Mouse (Mus musculus) ovary, postnatal 10 days (tissue): ENCODE measurements around the gene Gm19402.
"Not testable (repeated sequence)": the region's sequence is repeated elsewhere in the genome, so short reads cannot be mapped to it uniquely, and the experiment has no call there.

Experiments used
- DNase-seq: peaks from one replicate; pipeline ENCODE4 v3.0.0; 2022; ENCODE audit warnings: low spot score

The Gm19402 gene

GRCm38 (mm10) chr10:77690356-77690807, at the start of gene Gm19402:
Gene Gm19402 (minus strand): TSS chr10:77690757.
- DNase-seq, result not testable (repeated sequence)

GRCm38 (mm10) chr10:77738929-77739328, 48.4 kb upstream of the Gm19402 start:
- no peak for DNase-seq

DNA sequence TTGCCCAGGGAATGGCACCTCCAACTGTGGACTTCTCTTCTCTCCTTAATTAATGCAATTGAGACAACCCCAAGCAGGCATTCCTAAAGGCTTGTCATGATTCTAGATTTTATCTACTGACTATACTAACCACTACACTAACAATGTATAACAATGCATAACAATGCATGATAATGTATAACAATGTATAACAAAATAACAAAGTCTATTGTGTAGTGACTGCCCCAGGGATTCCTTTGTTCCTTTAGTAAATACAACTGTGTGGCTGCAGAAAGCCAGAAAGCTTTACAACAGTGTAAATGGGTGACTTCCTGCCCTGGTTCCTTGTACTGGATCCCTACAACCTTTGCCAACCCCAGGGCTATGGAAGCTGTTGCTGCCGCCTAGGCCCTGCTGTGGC, 45.4 kb upstream of the Gm19402 start:
- DNase-seq, result no peak

- DNase-seq, result no peak
These were observed 38.7 kb upstream of the Gm19402 start for GRCm38 (mm10) chr10:77729241-77729640.

GRCm38 (mm10) chr10:77728280-77728679, 37.7 kb upstream of the Gm19402 start:
- no peak for DNase-seq

DNA sequence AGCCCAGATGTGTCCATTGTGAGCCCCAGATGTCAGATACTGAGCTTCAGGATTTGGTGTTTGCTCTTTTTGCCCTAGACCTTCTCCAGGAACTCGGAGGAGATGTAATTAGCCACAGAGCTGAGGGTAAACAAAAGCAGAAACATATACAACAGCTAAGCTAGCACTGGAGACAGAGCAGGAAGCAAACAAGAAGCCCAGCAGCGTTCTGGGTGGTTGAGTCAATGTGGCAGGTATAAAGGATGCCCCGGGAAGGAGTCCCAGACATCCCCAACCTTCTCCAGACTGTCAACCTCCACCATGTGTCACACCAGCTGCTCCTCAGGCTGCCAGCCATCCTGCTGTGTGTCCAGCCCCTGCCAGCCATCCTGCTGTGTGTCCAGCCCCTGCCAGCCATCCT, 35.6 kb upstream of the Gm19402 start, which contains the start of gene Gm10100:
Gene Gm10100 (plus strand): TSS at position 301 of the 400 bp plus-strand sequence.
- DNase-seq, result no peak

DNA sequence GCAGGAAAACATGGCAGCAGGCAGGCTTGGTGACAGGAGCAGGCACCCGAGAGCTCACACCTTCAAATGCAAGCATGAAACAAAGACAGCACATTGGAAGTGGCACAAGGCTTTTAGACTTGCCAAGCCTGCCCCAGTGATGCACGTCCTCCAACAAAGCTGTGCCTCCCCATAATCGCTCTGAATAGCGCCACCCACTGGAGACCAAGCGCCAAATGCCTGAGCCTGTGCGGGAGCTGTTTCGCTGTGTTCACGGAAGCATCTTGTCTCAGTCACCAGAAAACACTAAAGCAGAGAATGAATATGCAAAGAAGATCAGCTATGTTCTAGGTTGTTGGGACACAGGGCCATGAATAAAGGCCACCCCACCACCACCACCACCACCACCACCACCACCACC, 34.3 kb upstream of the Gm19402 start:
- no peak for DNase-seq

GRCm38 (mm10) chr10:77720299-77720698, 29.7 kb upstream of the Gm19402 start, which contains the start of gene Krtap12-1:
Gene Krtap12-1 (plus strand): TSS chr10:77720599.
- not testable (repeated sequence) for DNase-seq

- no peak for DNase-seq
These were observed 24.9 kb upstream of the Gm19402 start, which contains the start of gene Gm10142 for GRCm38 (mm10) chr10:77715507-77715906. Gene Gm10142 (plus strand): TSS chr10:77715807.

- no peak for DNase-seq
These were observed 23.2 kb upstream of the Gm19402 start for GRCm38 (mm10) chr10:77713734-77714133.

DNA sequence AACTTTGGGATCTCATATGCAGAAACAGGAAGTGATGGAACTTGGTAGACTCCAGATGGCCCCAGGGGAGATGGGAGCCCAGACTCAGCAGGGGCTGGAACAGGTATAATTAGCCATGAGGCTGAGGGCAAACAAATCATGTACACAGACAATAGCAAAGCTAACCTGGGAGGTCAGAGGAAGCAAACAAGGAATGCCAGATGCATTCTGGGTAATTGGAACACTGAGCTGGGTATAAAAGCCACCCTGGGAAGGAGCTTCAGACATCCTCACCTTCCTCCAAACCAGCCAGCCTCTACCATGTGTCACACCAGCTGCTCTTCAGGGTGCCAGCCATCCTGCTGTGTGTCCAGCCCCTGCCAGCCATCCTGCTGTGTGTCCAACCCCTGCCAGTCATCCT, 20.6 kb upstream of the Gm19402 start, which contains the start of gene Gm10024:
Gene Gm10024 (plus strand): TSS at position 301 of the 400 bp plus-strand sequence.
- DNase-seq, result not testable (repeated sequence)

- DNase-seq, result no peak
These were observed 19.3 kb upstream of the Gm19402 start for GRCm38 (mm10) chr10:77709831-77710230.

DNA sequence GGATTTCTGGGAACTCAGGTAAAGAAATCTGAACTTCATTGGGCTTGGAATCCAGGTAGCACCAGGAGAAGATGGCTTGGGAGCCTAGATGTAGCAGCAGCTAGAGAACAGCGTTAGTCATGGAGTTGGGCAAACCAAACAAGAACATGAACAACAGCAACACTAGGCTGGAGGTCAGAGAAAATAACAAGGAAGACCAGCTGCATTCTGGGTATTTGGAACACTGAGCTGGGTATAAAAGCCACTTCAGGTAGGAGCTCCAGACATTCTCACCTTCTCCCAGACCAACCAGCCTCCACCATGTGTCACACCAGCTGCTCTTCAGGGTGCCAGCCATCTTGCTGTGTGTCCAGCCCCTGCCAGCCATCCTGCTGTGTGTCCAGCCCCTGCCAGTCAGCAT, 15.8 kb upstream of the Gm19402 start, which contains the start of gene Gm10272:
Gene Gm10272 (plus strand): TSS at position 301 of the 400 bp plus-strand sequence.
- DNase-seq, result no peak

DNA sequence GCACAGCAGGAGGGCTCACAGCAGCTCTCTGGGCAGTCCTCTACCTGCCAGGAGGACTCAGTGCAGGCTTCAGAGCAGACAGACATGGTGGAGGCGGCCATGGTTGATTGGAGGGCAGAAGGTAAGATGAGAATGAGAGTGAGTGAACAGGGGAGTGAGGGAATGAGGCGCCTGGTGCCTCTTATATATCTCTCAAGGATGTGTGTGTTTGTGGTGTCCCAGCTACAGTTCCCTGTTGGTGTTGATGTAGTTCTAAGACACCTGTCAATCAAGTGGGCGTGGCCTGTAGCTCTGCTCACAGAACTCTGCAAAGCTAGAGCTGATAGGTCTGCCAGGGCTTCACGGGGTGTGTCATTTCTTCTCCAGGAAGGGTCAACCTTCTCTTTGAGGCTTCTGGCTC, 6.6 kb upstream of the Gm19402 start, which contains the start of gene Gm9508:
Gene Gm9508 (minus strand): TSS at position 101 of the 400 bp plus-strand sequence.
- no peak for DNase-seq

DNA sequence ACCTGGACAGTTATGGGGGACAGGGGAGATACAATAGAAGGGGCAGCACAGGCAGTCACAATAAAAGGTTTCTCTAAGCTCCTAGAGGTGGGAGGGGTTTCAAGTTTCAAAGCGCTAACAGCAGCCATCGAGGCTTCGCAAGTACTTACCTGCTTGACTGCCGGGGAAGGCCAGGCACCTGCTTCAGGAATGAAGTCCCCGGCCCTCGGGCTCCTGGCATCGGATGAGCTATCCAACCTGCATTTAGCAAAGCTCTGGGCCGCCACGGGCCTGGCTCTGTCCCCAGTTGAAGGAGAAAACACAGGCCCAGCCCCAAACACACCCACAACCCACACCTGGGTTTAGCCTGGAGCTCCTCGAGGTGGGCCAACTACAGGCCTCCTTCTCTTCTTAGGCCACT, 3.5 kb downstream of the Gm19402 start:
- no peak for DNase-seq

DNA sequence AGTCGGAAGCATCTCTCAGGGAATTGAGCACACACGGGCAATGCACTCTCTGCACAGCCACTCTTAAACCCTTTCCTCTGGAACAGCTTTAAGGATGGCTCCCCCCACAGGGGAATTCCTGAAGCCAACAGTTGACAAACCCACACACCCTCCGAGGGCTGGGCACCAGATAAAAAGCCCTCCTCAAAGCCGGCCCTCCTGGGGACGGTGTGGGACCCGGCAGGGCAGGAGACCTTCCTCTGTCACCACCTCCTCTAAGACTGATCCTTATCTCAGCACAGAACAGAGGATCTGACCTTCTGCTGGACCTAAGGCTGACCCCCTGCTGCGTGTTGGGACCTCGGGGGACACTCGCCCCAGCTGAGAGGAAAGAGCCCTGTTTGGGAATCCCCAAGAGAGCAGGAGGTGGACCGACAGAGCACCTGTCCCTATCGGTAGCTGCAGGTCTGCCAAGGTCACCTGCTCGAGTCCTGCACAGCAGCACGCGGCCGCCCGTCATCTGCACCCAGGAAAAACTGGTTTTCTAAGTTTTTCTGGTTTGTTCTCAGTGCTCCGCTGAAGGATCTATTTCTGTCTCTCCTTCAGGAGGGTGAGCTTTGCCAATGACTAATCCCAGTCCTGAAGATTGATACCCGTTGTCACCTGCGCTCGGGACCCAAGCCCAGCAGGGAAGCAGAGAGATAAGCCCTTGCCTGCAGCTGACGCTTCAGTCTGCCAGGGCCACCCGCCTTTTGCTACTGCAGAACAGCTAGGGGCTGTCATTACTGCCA, 4.5 kb downstream of the Gm19402 start, which contains the start of gene Tspear:
Gene Tspear (plus strand): TSS at position 675 of the 770 bp plus-strand sequence.
- no peak for DNase-seq

DNA sequence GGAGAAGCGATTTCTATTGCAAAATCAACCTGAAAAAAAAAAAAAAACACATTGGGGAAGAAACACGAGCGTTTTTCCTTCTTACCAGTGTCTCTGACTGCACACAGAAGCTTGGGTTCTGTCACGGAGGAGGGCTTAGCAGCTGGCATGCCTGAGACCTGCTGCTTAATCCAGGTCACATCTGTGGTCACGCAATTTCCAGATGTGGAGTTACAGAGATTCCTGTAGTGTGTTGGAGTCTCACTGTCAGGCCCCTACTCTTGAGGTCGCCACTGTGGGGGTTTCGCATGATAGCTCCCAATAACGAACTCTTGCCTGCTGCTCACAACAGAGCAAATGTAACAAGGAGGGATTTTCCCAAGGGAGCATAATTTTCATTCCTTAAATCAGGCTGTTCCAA, 6.4 kb downstream of the Gm19402 start:
- no peak for DNase-seq

- DNase-seq, result no peak
These were observed 7.6 kb downstream of the Gm19402 start for GRCm38 (mm10) chr10:77682994-77683393.

DNA sequence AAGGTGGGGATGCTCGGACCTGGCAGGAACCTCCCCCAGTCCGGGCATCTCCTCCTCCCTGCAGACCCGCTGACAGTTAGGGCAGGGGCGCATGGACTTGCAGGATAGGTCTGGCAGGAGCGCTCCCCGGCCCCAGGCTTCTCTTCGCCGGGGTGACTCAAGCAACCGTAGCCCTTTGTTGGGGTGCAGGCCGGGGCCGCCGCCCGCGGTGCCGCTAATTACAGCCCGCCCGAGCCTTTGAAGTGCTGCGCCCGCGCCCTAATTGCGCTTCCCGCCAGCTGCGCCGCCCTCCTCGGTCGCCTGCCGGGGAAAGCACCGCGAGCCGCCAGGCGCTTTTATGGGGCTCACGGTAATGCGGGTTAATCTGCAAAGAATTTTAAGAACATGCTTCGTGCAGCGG, 13.0 kb downstream of the Gm19402 start:
- DNase-seq, result no peak

- DNase-seq, result no peak
These were observed 16.8 kb downstream of the Gm19402 start for GRCm38 (mm10) chr10:77673765-77674164.

DNA sequence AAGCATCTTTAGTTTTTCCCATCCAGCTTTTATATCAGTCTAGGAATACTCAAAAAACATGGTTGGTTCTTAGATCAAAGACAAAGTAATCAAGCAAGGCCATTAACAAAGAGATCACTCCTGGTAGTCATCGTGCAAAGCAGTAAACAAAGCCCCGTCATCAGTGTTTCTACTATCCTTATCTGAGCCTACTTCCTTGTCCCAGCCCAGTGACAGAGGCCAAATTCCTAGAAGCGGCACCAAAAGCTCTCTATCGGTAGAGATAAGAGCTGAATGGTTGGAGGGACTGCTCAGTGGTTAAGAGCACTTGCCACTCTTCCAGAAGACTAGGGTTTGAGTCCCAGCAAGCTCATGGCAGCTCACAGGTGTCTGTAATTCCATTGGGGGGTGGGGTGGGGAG, 19.0 kb downstream of the Gm19402 start:
- no peak for DNase-seq

GRCm38 (mm10) chr10:77670710-77671109, 19.8 kb downstream of the Gm19402 start:
- DNase-seq, result no peak

DNA sequence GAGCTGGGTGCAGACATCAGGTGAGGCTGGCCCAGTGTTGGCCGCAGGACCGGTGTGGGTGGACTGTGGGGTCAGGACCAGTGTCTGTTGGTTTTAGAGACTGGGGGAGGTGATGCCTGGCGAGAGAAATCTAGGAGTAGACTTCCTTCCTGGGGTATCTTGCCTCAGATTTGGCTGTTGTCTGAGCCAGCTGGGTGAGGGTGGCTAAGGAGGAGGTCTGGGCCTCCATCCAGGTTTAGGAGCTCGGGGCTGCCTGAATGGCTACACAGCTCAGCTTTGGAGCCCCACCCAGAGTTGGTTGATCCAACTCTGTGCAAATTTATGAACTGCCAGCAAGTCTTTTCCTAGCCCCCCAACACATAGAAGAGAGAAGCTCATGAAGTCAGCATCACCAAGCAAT, 23.2 kb downstream of the Gm19402 start:
- no peak for DNase-seq
